Mouse (Mus musculus): ENCODE results near the gene Olfr311. TPM values are rescaled to one million over a fixed set of nuclear protein-coding genes. Genes with fewer than 3 reads are reported as not detected.
"Not testable (repeated sequence)": the region's sequence is repeated elsewhere in the genome, so short reads cannot be mapped to it uniquely, and the experiment has no call there.

Gene Olfr311
- polyA plus RNA-seq, 1 experiment from 2014 or later, result not detected

GRCm38 (mm10) chr11:58801558-58802228 is 37.4 kb upstream of the Olfr311 start, which contains the start of gene Fam183b:
Gene Fam183b, minus strand, starts transcription at chr11:58801960.
- ATAC-seq, result no peak
- no peak within 1 kb of the TSS for H3K9ac ChIP-seq (replicated peaks)

GRCm38 (mm10) chr11:58803871-58804270 is 35.2 kb upstream of the Olfr311 start:
- DNase-seq, result no peak
- ATAC-seq, result no peak
- Histone ChIP-seq H3K4me3 (ENCODE audit: low read depth, low read length) (no peak overlapping the region), H3K4me1 (ENCODE audit: insufficient read depth) (peaks cover 3% of the 10 kb centered on the region; the same call in 1 of the 2 replicates), H3K4me2 (ENCODE audit: low read depth, low read length) (no peak overlapping the region), H3K9ac (replicated peaks) (no peak overlapping the region), H3K27ac (ENCODE audit: low read depth) (no peak overlapping the region), H3K27me3 (ENCODE audit: insufficient read depth, low read length) (no peaks in the 10 kb centered on the region), H3K36me3 (replicated peaks; ENCODE audit: insufficient read depth, low read length) (no peaks in the 10 kb centered on the region), H3K9me3 (ENCODE audit: low read length) (no peaks in the 10 kb centered on the region)
- WGBS (ENCODE audit: insufficient replicate concordance), result 54% methylated on average over 4 of the region's 4 CpGs
- TF ChIP-seq EP300 (IDR thresholded peaks at IDR 0.05; ENCODE audit: low read depth) (no peak), CTCF (IDR thresholded peaks at IDR 0.05; ENCODE audit: low read depth) (no peak)

More at GRCm38 (mm10) chr11:58801558-58802228, 37.4 kb upstream of the Olfr311 start, which contains the start of gene Fam183b:
- Histone ChIP-seq H3K27me3 (ENCODE audit: insufficient read depth, low read length) (no peaks in the 10 kb centered on the region), H3K4me1 (ENCODE audit: insufficient read depth) (peaks cover 3% of the 10 kb centered on the region; the same call in 1 of the 2 replicates), H3K27ac (ENCODE audit: low read depth) (no peak within 1 kb of the TSS), H3K36me3 (replicated peaks; ENCODE audit: insufficient read depth, low read length) (no peaks in the 10 kb centered on the region), H3K4me2 (ENCODE audit: low read depth, low read length) (peak within 1 kb of the TSS; percentile 13; the same call in 1 of the 2 replicates), H3K9me3 (ENCODE audit: low read length) (no peaks in the 10 kb centered on the region), H3K4me3 (ENCODE audit: low read depth, low read length) (no peak within 1 kb of the TSS)
- DNase-seq, result no peak
- WGBS (ENCODE audit: insufficient replicate concordance), result 41% methylated on average over 14 of the region's 14 CpGs
- TF ChIP-seq CTCF (IDR thresholded peaks at IDR 0.05; ENCODE audit: low read depth) (no peak), EP300 (IDR thresholded peaks at IDR 0.05; ENCODE audit: low read depth) (no peak)

GRCm38 (mm10) chr11:58804393-58804792 is 34.7 kb upstream of the Olfr311 start:
- TF ChIP-seq EP300 (IDR thresholded peaks at IDR 0.05; ENCODE audit: low read depth) (no peak), CTCF (IDR thresholded peaks at IDR 0.05; ENCODE audit: low read depth) (no peak)
- Histone ChIP-seq H3K4me1 (ENCODE audit: insufficient read depth) (peaks cover 3% of the 10 kb centered on the region; the same call in 1 of the 2 replicates), H3K9ac (replicated peaks) (no peak overlapping the region), H3K4me2 (ENCODE audit: low read depth, low read length) (no peak overlapping the region), H3K9me3 (ENCODE audit: low read length) (no peaks in the 10 kb centered on the region), H3K27ac (ENCODE audit: low read depth) (no peak overlapping the region), H3K4me3 (ENCODE audit: low read depth, low read length) (no peak overlapping the region), H3K27me3 (ENCODE audit: insufficient read depth, low read length) (no peaks in the 10 kb centered on the region), H3K36me3 (replicated peaks; ENCODE audit: insufficient read depth, low read length) (no peaks in the 10 kb centered on the region)
- ATAC-seq (no peak), DNase-seq (no peak)
- 62% methylated on average over 2 of the region's 2 CpGs for WGBS (ENCODE audit: insufficient replicate concordance)

- no peak for TF ChIP-seq EP300 (IDR thresholded peaks at IDR 0.05; ENCODE audit: low read depth)
- TF ChIP-seq CTCF (IDR thresholded peaks at IDR 0.05; ENCODE audit: low read depth), result peak; percentile 55
- no peaks in the 10 kb centered on the region for H3K27me3 ChIP-seq (ENCODE audit: insufficient read depth, low read length)
- H3K9ac ChIP-seq (replicated peaks), result no peak overlapping the region
- H3K36me3 ChIP-seq (replicated peaks; ENCODE audit: insufficient read depth, low read length), result no peaks in the 10 kb centered on the region
- H3K4me3 ChIP-seq (ENCODE audit: low read depth, low read length), result no peak overlapping the region
- no peak for DNase-seq
- WGBS (ENCODE audit: insufficient replicate concordance), result 0% methylated on average over 1 of the region's 1 CpGs
- no peak for ATAC-seq
- no peak overlapping the region for H3K4me2 ChIP-seq (ENCODE audit: low read depth, low read length)
- H3K4me1 ChIP-seq (ENCODE audit: insufficient read depth), result no peaks in the 10 kb centered on the region
- H3K9me3 ChIP-seq (ENCODE audit: low read length), result no peaks in the 10 kb centered on the region
- H3K27ac ChIP-seq (ENCODE audit: low read depth), result no peak overlapping the region
These were observed 27.1 kb upstream of the Olfr311 start for GRCm38 (mm10) chr11:58812001-58812400.

- H3K4me1 ChIP-seq (ENCODE audit: insufficient read depth); H3K27me3 ChIP-seq (ENCODE audit: insufficient read depth, low read length); H3K4me2 ChIP-seq (ENCODE audit: low read depth, low read length); H3K36me3 ChIP-seq (replicated peaks; ENCODE audit: insufficient read depth, low read length); H3K4me3 ChIP-seq (ENCODE audit: low read depth, low read length); H3K9me3 ChIP-seq (ENCODE audit: low read length); ATAC-seq; H3K27ac ChIP-seq (ENCODE audit: low read depth); DNase-seq; H3K9ac ChIP-seq (replicated peaks): not testable (repeated sequence)
- WGBS (ENCODE audit: insufficient replicate concordance), result 63% methylated on average over 1 of the region's 1 CpGs
These were observed 24.4 kb upstream of the Olfr311 start, which contains the start of gene Olfr313 for GRCm38 (mm10) chr11:58814700-58815099. Gene Olfr313, plus strand, starts transcription at chr11:58815000.

GRCm38 (mm10) chr11:58815676-58816075 is 23.4 kb upstream of the Olfr311 start:
- no peak overlapping the region for H3K4me2 ChIP-seq (ENCODE audit: low read depth, low read length)
- 75% methylated on average over 1 of the region's 1 CpGs for WGBS (ENCODE audit: insufficient replicate concordance)
- no peaks in the 10 kb centered on the region for H3K27me3 ChIP-seq (ENCODE audit: insufficient read depth, low read length)
- DNase-seq (no peak), ATAC-seq (no peak)
- H3K4me1 ChIP-seq (ENCODE audit: insufficient read depth), result no peaks in the 10 kb centered on the region
- no peak overlapping the region for H3K27ac ChIP-seq (ENCODE audit: low read depth)
- no peaks in the 10 kb centered on the region for H3K36me3 ChIP-seq (replicated peaks; ENCODE audit: insufficient read depth, low read length)
- H3K4me3 ChIP-seq (ENCODE audit: low read depth, low read length), result no peak overlapping the region
- H3K9ac ChIP-seq (replicated peaks), result no peak overlapping the region
- TF ChIP-seq CTCF (IDR thresholded peaks at IDR 0.05; ENCODE audit: low read depth) (no peak), EP300 (IDR thresholded peaks at IDR 0.05; ENCODE audit: low read depth) (no peak)
- H3K9me3 ChIP-seq (ENCODE audit: low read length), result no peaks in the 10 kb centered on the region

GRCm38 (mm10) chr11:58828937-58829336 is 10.1 kb upstream of the Olfr311 start, which contains the start of gene Olfr312:
Gene Olfr312, plus strand, starts transcription at chr11:58829237.
- H3K4me3 ChIP-seq (ENCODE audit: low read depth, low read length); H3K4me2 ChIP-seq (ENCODE audit: low read depth, low read length); H3K4me1 ChIP-seq (ENCODE audit: insufficient read depth); H3K27me3 ChIP-seq (ENCODE audit: insufficient read depth, low read length); H3K27ac ChIP-seq (ENCODE audit: low read depth); H3K9ac ChIP-seq (replicated peaks); H3K36me3 ChIP-seq (replicated peaks; ENCODE audit: insufficient read depth, low read length); ATAC-seq; H3K9me3 ChIP-seq (ENCODE audit: low read length); DNase-seq: not testable (repeated sequence)
